Mouse (Mus musculus): ENCODE measurements at regions not wholly inside any gene's neighbourhood (a gene's known extent, or its start where the extent isn't known, plus 50 kb on each side); places are given as distances from the start of the nearest gene placed in this dataset.

GRCm38 (mm10) chr15:56199336-56199735, 1278.1 kb downstream of the Slc22a22 start:
- Histone ChIP-seq H3K9me3 (replicated peaks; ENCODE audit: control insufficient read depth, insufficient read depth, low read length, poor library complexity, severe bottlenecking) (no peaks in the 10 kb centered on the region), H3K27ac (ENCODE audit: insufficient read depth, low read length) (no peak overlapping the region), H3K4me1 (ENCODE audit: control insufficient read depth, insufficient read depth, low read length) (no peaks in the 10 kb centered on the region), H3K36me3 (ENCODE audit: control insufficient read depth, insufficient read depth, low read length, poor library complexity, severe bottlenecking) (no peaks in the 10 kb centered on the region), H3K4me3 (ENCODE audit: low read depth, low read length) (no peak overlapping the region), H3K9ac (ENCODE audit: low read depth, poor library complexity, severe bottlenecking) (no peak overlapping the region), H3K27me3 (ENCODE audit: control insufficient read depth, insufficient read depth, low read length, poor library complexity, severe bottlenecking) (no peaks in the 10 kb centered on the region)
- TF ChIP-seq POLR2A (IDR thresholded peaks at IDR 0.05; ENCODE audit: insufficient read depth, low read length) (no peak), EP300 (IDR thresholded peaks at IDR 0.05; ENCODE audit: insufficient read depth, low read depth, low read length) (no peak), CTCF (IDR thresholded peaks at IDR 0.05; ENCODE audit: low read depth, low read length) (no peak)

GRCm38 (mm10) chr15:56197425-56198201, 1279.8 kb downstream of the Slc22a22 start:
- Histone ChIP-seq H3K27ac (ENCODE audit: insufficient read depth, low read length) (no peak overlapping the region), H3K9ac (ENCODE audit: low read depth, poor library complexity, severe bottlenecking) (no peak overlapping the region), H3K9me3 (replicated peaks; ENCODE audit: control insufficient read depth, insufficient read depth, low read length, poor library complexity, severe bottlenecking) (no peaks in the 10 kb centered on the region), H3K27me3 (ENCODE audit: control insufficient read depth, insufficient read depth, low read length, poor library complexity, severe bottlenecking) (no peaks in the 10 kb centered on the region), H3K4me1 (ENCODE audit: control insufficient read depth, insufficient read depth, low read length) (no peaks in the 10 kb centered on the region), H3K4me3 (ENCODE audit: low read depth, low read length) (no peak overlapping the region), H3K36me3 (ENCODE audit: control insufficient read depth, insufficient read depth, low read length, poor library complexity, severe bottlenecking) (no peaks in the 10 kb centered on the region)
- no peak for TF ChIP-seq EP300 (IDR thresholded peaks at IDR 0.05; ENCODE audit: insufficient read depth, low read depth, low read length)
- no peak for TF ChIP-seq CTCF (IDR thresholded peaks at IDR 0.05; ENCODE audit: low read depth, low read length)
- TF ChIP-seq POLR2A (IDR thresholded peaks at IDR 0.05; ENCODE audit: insufficient read depth, low read length): no peak

GRCm38 (mm10) chr15:56166236-56166635, 1311.2 kb downstream of the Slc22a22 start:
- TF ChIP-seq EP300 (IDR thresholded peaks at IDR 0.05; ENCODE audit: insufficient read depth, low read depth, low read length) (no peak), CTCF (IDR thresholded peaks at IDR 0.05; ENCODE audit: low read depth, low read length) (no peak), POLR2A (IDR thresholded peaks at IDR 0.05; ENCODE audit: insufficient read depth, low read length) (no peak)
- no peak overlapping the region for H3K4me3 ChIP-seq (ENCODE audit: low read depth, low read length)
- H3K36me3 ChIP-seq (ENCODE audit: control insufficient read depth, insufficient read depth, low read length, poor library complexity, severe bottlenecking): no peaks in the 10 kb centered on the region
- no peaks in the 10 kb centered on the region for H3K9me3 ChIP-seq (replicated peaks; ENCODE audit: control insufficient read depth, insufficient read depth, low read length, poor library complexity, severe bottlenecking)
- no peaks in the 10 kb centered on the region for H3K4me1 ChIP-seq (ENCODE audit: control insufficient read depth, insufficient read depth, low read length)
- no peak overlapping the region for H3K27ac ChIP-seq (ENCODE audit: insufficient read depth, low read length)
- H3K9ac ChIP-seq (ENCODE audit: low read depth, poor library complexity, severe bottlenecking): no peak overlapping the region
- H3K27me3 ChIP-seq (ENCODE audit: control insufficient read depth, insufficient read depth, low read length, poor library complexity, severe bottlenecking): no peaks in the 10 kb centered on the region

GRCm38 (mm10) chr15:56158726-56159125, 1318.7 kb downstream of the Slc22a22 start:
- no peaks in the 10 kb centered on the region for H3K27me3 ChIP-seq (ENCODE audit: control insufficient read depth, insufficient read depth, low read length, poor library complexity, severe bottlenecking)
- no peaks in the 10 kb centered on the region for H3K9me3 ChIP-seq (replicated peaks; ENCODE audit: control insufficient read depth, insufficient read depth, low read length, poor library complexity, severe bottlenecking)
- H3K36me3 ChIP-seq (ENCODE audit: control insufficient read depth, insufficient read depth, low read length, poor library complexity, severe bottlenecking): no peaks in the 10 kb centered on the region
- no peak overlapping the region for H3K9ac ChIP-seq (ENCODE audit: low read depth, poor library complexity, severe bottlenecking)
- H3K4me1 ChIP-seq (ENCODE audit: control insufficient read depth, insufficient read depth, low read length): no peaks in the 10 kb centered on the region
- TF ChIP-seq POLR2A (IDR thresholded peaks at IDR 0.05; ENCODE audit: insufficient read depth, low read length): no peak
- TF ChIP-seq CTCF (IDR thresholded peaks at IDR 0.05; ENCODE audit: low read depth, low read length): no peak
- no peak for TF ChIP-seq EP300 (IDR thresholded peaks at IDR 0.05; ENCODE audit: insufficient read depth, low read depth, low read length)
- H3K27ac ChIP-seq (ENCODE audit: insufficient read depth, low read length): no peak overlapping the region
- H3K4me3 ChIP-seq (ENCODE audit: low read depth, low read length): no peak overlapping the region

- no peaks in the 10 kb centered on the region for H3K9me3 ChIP-seq (replicated peaks; ENCODE audit: control insufficient read depth, insufficient read depth, low read length, poor library complexity, severe bottlenecking)
- no peaks in the 10 kb centered on the region for H3K4me1 ChIP-seq (ENCODE audit: control insufficient read depth, insufficient read depth, low read length)
- H3K27me3 ChIP-seq (ENCODE audit: control insufficient read depth, insufficient read depth, low read length, poor library complexity, severe bottlenecking): no peaks in the 10 kb centered on the region
- TF ChIP-seq POLR2A (IDR thresholded peaks at IDR 0.05; ENCODE audit: insufficient read depth, low read length) (no peak), CTCF (IDR thresholded peaks at IDR 0.05; ENCODE audit: low read depth, low read length) (no peak), EP300 (IDR thresholded peaks at IDR 0.05; ENCODE audit: insufficient read depth, low read depth, low read length) (no peak)
- H3K4me3 ChIP-seq (ENCODE audit: low read depth, low read length): no peak overlapping the region
- no peaks in the 10 kb centered on the region for H3K36me3 ChIP-seq (ENCODE audit: control insufficient read depth, insufficient read depth, low read length, poor library complexity, severe bottlenecking)
- no peak overlapping the region for H3K27ac ChIP-seq (ENCODE audit: insufficient read depth, low read length)
- H3K9ac ChIP-seq (ENCODE audit: low read depth, poor library complexity, severe bottlenecking): no peak overlapping the region
Observed at GRCm38 (mm10) chr15:56139451-56139850, 1338.0 kb downstream of the Slc22a22 start.

GRCm38 (mm10) chr15:56136420-56136970, 1340.9 kb downstream of the Slc22a22 start:
- Histone ChIP-seq H3K27me3 (ENCODE audit: control insufficient read depth, insufficient read depth, low read length, poor library complexity, severe bottlenecking) (no peaks in the 10 kb centered on the region), H3K9me3 (replicated peaks; ENCODE audit: control insufficient read depth, insufficient read depth, low read length, poor library complexity, severe bottlenecking) (no peaks in the 10 kb centered on the region), H3K4me1 (ENCODE audit: control insufficient read depth, insufficient read depth, low read length) (no peaks in the 10 kb centered on the region), H3K9ac (ENCODE audit: low read depth, poor library complexity, severe bottlenecking) (no peak overlapping the region), H3K36me3 (ENCODE audit: control insufficient read depth, insufficient read depth, low read length, poor library complexity, severe bottlenecking) (no peaks in the 10 kb centered on the region), H3K4me3 (ENCODE audit: low read depth, low read length) (no peak overlapping the region), H3K27ac (ENCODE audit: insufficient read depth, low read length) (no peak overlapping the region)
- no peak for TF ChIP-seq POLR2A (IDR thresholded peaks at IDR 0.05; ENCODE audit: insufficient read depth, low read length)
- no peak for TF ChIP-seq EP300 (IDR thresholded peaks at IDR 0.05; ENCODE audit: insufficient read depth, low read depth, low read length)
- no peak for TF ChIP-seq CTCF (IDR thresholded peaks at IDR 0.05; ENCODE audit: low read depth, low read length)
